ENCODE assay signal across 15 mouse cellular contexts in the genomic region with DNA sequence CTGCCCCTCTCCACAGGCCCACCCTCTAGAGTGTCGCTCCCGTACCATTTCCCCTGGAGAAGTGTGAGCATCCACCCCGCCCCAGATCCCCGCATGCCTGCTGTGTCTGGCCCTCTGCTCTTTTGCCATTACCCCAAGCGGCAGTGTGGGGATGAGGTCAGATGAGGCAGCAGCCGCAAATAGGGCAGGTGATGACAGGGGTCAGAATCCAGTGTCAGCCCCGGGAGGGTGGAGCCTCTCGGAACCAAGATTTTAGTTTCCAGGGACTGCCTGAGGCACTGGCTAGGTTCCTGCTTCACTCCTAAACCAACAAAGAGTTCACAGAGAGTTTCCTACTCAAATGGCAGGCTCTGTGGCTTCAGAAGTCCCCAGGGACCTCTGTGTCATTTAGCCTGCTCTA. TPM values are rescaled to one million over a fixed set of nuclear protein-coding genes. Genes with fewer than 3 reads are reported as not detected.
DNase-seq lines count a peak whose midpoint lies in the region; ATAC-seq lines count a peak whose summit lies in the region.
"Had no signal": no experiment of that assay in that cellular context is flagged by ENCODE, and none has a peak within 500 bp of the region (broad histone marks: within the 10 kb centered on the region; RNA-seq: fewer than 3 reads in every experiment).

No protein-coding gene starts in this region.

- H3K4me3 ChIP-seq in hindbrain, embryonic 10.5 days = no peak overlapping the region
- H3K4me3 ChIP-seq in hindbrain, embryonic 12.5 days = no peak overlapping the region
- H3K4me3 ChIP-seq in heart, embryonic 16.5 days (ENCODE audit: low read length) = no peak overlapping the region
- H3K4me3 ChIP-seq in forebrain, embryonic 13.5 days = no peak overlapping the region
- H3K4me3 ChIP-seq: embryonic facial prominence, embryonic 13.5 days; myocyte had no signal

- peaks cover 38% of the 10 kb centered on the region for H3K4me1 ChIP-seq in hindbrain, embryonic 10.5 days (replicated peaks)
- H3K4me1 ChIP-seq in hindbrain, embryonic 12.5 days = peaks cover 6% of the 10 kb centered on the region
- peaks cover 66% of the 10 kb centered on the region for H3K4me1 ChIP-seq in heart, embryonic 16.5 days (ENCODE audit: control insufficient read depth, insufficient read depth, low read length)
- 0 out of 2 replicates have a peak, but pooled peaks cover 4% of the 10 kb centered on the region for H3K4me1 ChIP-seq in forebrain, embryonic 13.5 days

- H3K4me2 ChIP-seq in hindbrain, embryonic 12.5 days (replicated peaks) = no peak overlapping the region
- H3K4me2 ChIP-seq in heart, embryonic 16.5 days (ENCODE audit: low read depth, low read length) = peak overlapping the region; percentile 10; the same call in 1 of the 2 replicates
- H3K4me2 ChIP-seq in forebrain, embryonic 13.5 days = no peak overlapping the region
- H3K4me2 ChIP-seq: embryonic facial prominence, embryonic 13.5 days had no signal

- H3K9me3 ChIP-seq in hindbrain, embryonic 10.5 days = no peaks in the 10 kb centered on the region
- no peaks in the 10 kb centered on the region for H3K9me3 ChIP-seq in hindbrain, embryonic 12.5 days (replicated peaks)
- H3K9me3 ChIP-seq in heart, embryonic 16.5 days (replicated peaks; ENCODE audit: control insufficient read depth, low read length) = no peaks in the 10 kb centered on the region
- no peaks in the 10 kb centered on the region for H3K9me3 ChIP-seq in forebrain, embryonic 13.5 days (replicated peaks)
- H3K9me3 ChIP-seq: embryonic facial prominence, embryonic 13.5 days had no signal

- no peak for DNase-seq in hindbrain, embryonic 10.5 days (ENCODE audit: low spot score)
- peak; percentile 68 for DNase-seq in NIH3T3 (ENCODE audit: low read depth)
- peak; percentile 98 for DNase-seq in heart, adult 11 months
- no peak for DNase-seq in spleen, postnatal 4 days (ENCODE audit: low spot score in 2 of 2)
- no peak for DNase-seq in retina, postnatal 1 day
- DNase-seq: cerebellum, postnatal 10 days; kidney, adult 11 months; spleen, adult 18-20 months had no signal

- no peaks in the 10 kb centered on the region for H3K27me3 ChIP-seq in hindbrain, embryonic 10.5 days (ENCODE audit: insufficient read depth, poor library complexity, severe bottlenecking)
- no peaks in the 10 kb centered on the region; the same call in 1 of the 2 replicates for H3K27me3 ChIP-seq in hindbrain, embryonic 12.5 days
- no peaks in the 10 kb centered on the region for H3K27me3 ChIP-seq in heart, embryonic 16.5 days (ENCODE audit: control insufficient read depth, insufficient read depth, low read length)
- H3K27me3 ChIP-seq in forebrain, embryonic 13.5 days = no peaks in the 10 kb centered on the region; the same call in 1 of the 2 replicates
- H3K27me3 ChIP-seq: embryonic facial prominence, embryonic 13.5 days had no signal

- ATAC-seq in hindbrain, embryonic 12.5 days (ENCODE audit: low FRiP score) = no peak
- no peak for ATAC-seq in heart, embryonic 16.5 days (replicated peaks; ENCODE audit: extremely low read depth, insufficient read depth, low FRiP score)
- no peak for ATAC-seq in forebrain, embryonic 13.5 days
- ATAC-seq: forebrain, embryonic 14.5 days had no signal

- H3K9ac ChIP-seq in hindbrain, embryonic 12.5 days = no peak overlapping the region
- H3K9ac ChIP-seq in heart, embryonic 16.5 days (ENCODE audit: low read length) = peak overlapping the region; percentile 35
- no peak overlapping the region for H3K9ac ChIP-seq in forebrain, embryonic 13.5 days
- H3K9ac ChIP-seq: embryonic facial prominence, embryonic 13.5 days; liver, embryonic 14.5 days had no signal

- no peaks in the 10 kb centered on the region for H3K36me3 ChIP-seq in hindbrain, embryonic 10.5 days
- no peaks in the 10 kb centered on the region for H3K36me3 ChIP-seq in hindbrain, embryonic 12.5 days
- peaks cover 14% of the 10 kb centered on the region for H3K36me3 ChIP-seq in heart, embryonic 16.5 days (ENCODE audit: control insufficient read depth, insufficient read depth)
- H3K36me3 ChIP-seq in forebrain, embryonic 13.5 days (ENCODE audit: poor library complexity, severe bottlenecking) = no peaks in the 10 kb centered on the region
- H3K36me3 ChIP-seq: embryonic facial prominence, embryonic 13.5 days had no signal

- H3K27ac ChIP-seq in hindbrain, embryonic 10.5 days = peak overlapping the region; percentile 29; the same call in 1 of the 2 replicates
- no peak overlapping the region for H3K27ac ChIP-seq in hindbrain, embryonic 12.5 days
- peak overlapping the region; percentile 92 for H3K27ac ChIP-seq in heart, embryonic 16.5 days (ENCODE audit: low read length)
- no peak overlapping the region for H3K27ac ChIP-seq in forebrain, embryonic 13.5 days
- H3K27ac ChIP-seq: embryonic facial prominence, embryonic 13.5 days; liver, embryonic 14.5 days had no signal

- 39% methylated on average over 8 of the region's 8 CpGs for WGBS in hindbrain, embryonic 10.5 days
- WGBS in hindbrain, embryonic 12.5 days = 45% methylated on average over 8 of the region's 8 CpGs
- WGBS in heart, embryonic 16.5 days = 29% methylated on average over 8 of the region's 8 CpGs
- WGBS in forebrain, embryonic 13.5 days = 63% methylated on average over 8 of the region's 8 CpGs

RNA-seq across cellular contexts. Expression of gene Tmod1, which starts 25.5 kb away (rescaled TPM):
- 2.9 and 3.4 TPM in 2 replicates for polyA plus RNA-seq in hindbrain, embryonic 10.5 days (2016; fragmentation: Nextera tagmentation; extraction: Ambion mirVana)
- polyA plus RNA-seq in hindbrain, embryonic 12.5 days (2016; fragmentation: Nextera tagmentation; extraction: Ambion mirVana) = 4.8 and 5.1 TPM in 2 replicates
- 202 and 217 TPM in 2 replicates for polyA plus RNA-seq in heart, embryonic 16.5 days (2015; fragmentation: Nextera tagmentation; extraction: Ambion mirVana)
- 0.32 and 0.50 TPM in 2 replicates for polyA plus RNA-seq in forebrain, embryonic 13.5 days (2015; fragmentation: Nextera tagmentation; extraction: Ambion mirVana)

Comparison
In these comparisons a context has a peak if more than half of its experiments do, and no peak if none do; other contexts are left out.
1. H3K27ac ChIP-seq: peak in hindbrain, embryonic 10.5 days (single experiment) and heart, embryonic 16.5 days (single experiment); none in hindbrain, embryonic 12.5 days (single experiment) and forebrain, embryonic 13.5 days (single experiment).
2. DNase-seq: peak in NIH3T3 (single experiment) and heart, adult 11 months (single experiment); none in hindbrain, embryonic 10.5 days (single experiment), spleen, postnatal 4 days (0 of 2) and retina, postnatal 1 day (single experiment).
3. RNA of gene Tmod1, which starts 25.5 kb away (polyA plus RNA-seq): 202 to 217 TPM in heart, embryonic 16.5 days; 4.8 to 5.1 TPM in hindbrain, embryonic 12.5 days, 2.9 to 3.4 TPM in hindbrain, embryonic 10.5 days and 0.32 to 0.50 TPM in forebrain, embryonic 13.5 days; every median in the first group is over 10 times any median in the second.